Mouse (Mus musculus) MEL (cell line): Measurements from ENCODE around the gene Rprd1b. TPM values are rescaled to one million over a fixed set of nuclear protein-coding genes. Genes with fewer than 3 reads are reported as not detected.

Source experiments
- DNase-seq: peaks from one replicate; pipeline ENCODE4 v3.0.0; 2011; ENCODE audit warnings: low read depth, low spot score
- H3K27ac ChIP-seq: 2 replicates; pipeline ENCODE4 v1.5.1; 2012; ENCODE audit warnings: low read depth, mild to moderate bottlenecking, control low read depth, low read length, moderate library complexity; ENCODE audit not compliant: control insufficient read depth
- H3K27me3 ChIP-seq, 2 experiments: fragments of 150-350 bp in 1 of 2; sonication (generic) in 1 of 2; 2 replicates each; pipeline ENCODE4 v1.6.1; 2012; ENCODE audit warnings: low read length in 2 of 2, mild to moderate bottlenecking in 2 of 2, improper control_type of control experiment in 1 of 2, moderate library complexity in 1 of 2; ENCODE audit not compliant: insufficient read depth in 2 of 2, control insufficient read depth in 1 of 2
- H3K36me3 ChIP-seq, 2 experiments: 2 replicates each; pipeline ENCODE4 v1.6.1; 2012 to 2014; ENCODE audit warnings: low read length in 2 of 2, improper control_type of control experiment in 1 of 2, inconsistent platforms in 1 of 2, mild to moderate bottlenecking in 1 of 2; ENCODE audit not compliant: insufficient read depth in 2 of 2, control insufficient read depth in 1 of 2
- H3K4me1 ChIP-seq, 2 experiments: fragments of 150-350 bp in 1 of 2; sonication (generic) in 1 of 2; 2 replicates each; pipeline ENCODE4 v1.6.1; 2012; ENCODE audit warnings: low read length in 2 of 2, improper control_type of control experiment in 1 of 2, mild to moderate bottlenecking in 1 of 2; ENCODE audit not compliant: insufficient read depth in 2 of 2, control insufficient read depth in 1 of 2
- H3K4me3 ChIP-seq, 2 experiments: fragments of 150-350 bp in 1 of 2; sonication (generic) in 1 of 2; 2 replicates each; pipeline ENCODE4 v1.5.1; 2012; ENCODE audit warnings: low read depth in 2 of 2, low read length in 2 of 2, mild to moderate bottlenecking in 2 of 2, moderate library complexity in 2 of 2, control low read depth in 1 of 2, improper control_type of control experiment in 1 of 2; ENCODE audit not compliant: control insufficient read depth in 1 of 2, insufficient read depth in 1 of 2
- H3K79me2 ChIP-seq: 2 replicates; pipeline ENCODE4 v1.6.1; 2012; ENCODE audit warnings: mild to moderate bottlenecking, low read length, moderate library complexity; ENCODE audit not compliant: control insufficient read depth, poor library complexity, insufficient read depth
- H3K9ac ChIP-seq: 2 replicates; pipeline ENCODE4 v1.6.1; 2012; ENCODE audit warnings: low read depth, mild to moderate bottlenecking, control low read depth, low read length, moderate library complexity; ENCODE audit not compliant: control insufficient read depth, poor library complexity, severe bottlenecking
- H3K9me3 ChIP-seq: fragments of 150-350 bp; sonication (generic); replicated peaks from 2 replicates; pipeline ENCODE4 v1.6.1; 2012; ENCODE audit warnings: mild to moderate bottlenecking, low read length, improper control_type of control experiment, moderate library complexity; ENCODE audit not compliant: insufficient read depth
- CHD2 ChIP-seq: IDR thresholded peaks from 2 replicates; pipeline ENCODE4 v1.6.1; 2011; ENCODE audit warnings: low read length, improper control_type of control experiment
- CTCF ChIP-seq, 3 experiments: IDR thresholded peaks in 2 of 3; conservative IDR thresholded peaks in 1 of 3; 2 replicates each; pipeline ENCODE4 v1.5.1; 2011 to 2012; ENCODE audit warnings: low read length in 3 of 3, low read depth in 2 of 3, mild to moderate bottlenecking in 2 of 3, improper control_type of control experiment in 1 of 3, inconsistent platforms in 1 of 3, mixed read lengths in 1 of 3, moderate library complexity in 1 of 3; ENCODE audit not compliant: control insufficient read depth in 1 of 3, insufficient read depth in 1 of 3, poor library complexity in 1 of 3, severe bottlenecking in 1 of 3
- EP300 ChIP-seq, 2 experiments: IDR thresholded peaks; 2 replicates each; pipeline ENCODE4 v1.6.1; 2011; ENCODE audit warnings: improper control_type of control experiment in 2 of 2, low read length in 2 of 2, low read depth in 1 of 2, mild to moderate bottlenecking in 1 of 2
- ETS1 ChIP-seq: IDR thresholded peaks from 2 replicates; pipeline ENCODE4 v1.6.1; 2012; ENCODE audit warnings: low read depth, mild to moderate bottlenecking, inconsistent platforms, low read length, improper control_type of control experiment, moderate library complexity
- GABPA ChIP-seq: IDR thresholded peaks from 2 replicates; pipeline ENCODE4 v1.6.1; 2012; ENCODE audit warnings: low read depth, mild to moderate bottlenecking, inconsistent platforms, low read length, improper control_type of control experiment, moderate library complexity
- GATA1 ChIP-seq: IDR thresholded peaks from 2 replicates; pipeline ENCODE4 v1.6.1; 2011; ENCODE audit warnings: low read depth, low read length, improper control_type of control experiment
- JUND ChIP-seq: IDR thresholded peaks from 2 replicates; pipeline ENCODE4 v1.6.1; 2011; ENCODE audit warnings: low read depth, mild to moderate bottlenecking, improper control_type of control experiment, low read length
- MAZ ChIP-seq: IDR thresholded peaks from 2 replicates; pipeline ENCODE4 v1.6.1; 2012; ENCODE audit warnings: low read depth, mild to moderate bottlenecking, inconsistent platforms, low read length, improper control_type of control experiment
- MEF2A ChIP-seq: IDR thresholded peaks from 2 replicates; pipeline ENCODE4 v1.6.1; 2014; ENCODE audit warnings: low read depth, mild to moderate bottlenecking, inconsistent platforms, low read length, improper control_type of control experiment; ENCODE audit not compliant: poor library complexity, insufficient replicate concordance, severe bottlenecking; ENCODE audit errors: extremely low read depth
- MYB ChIP-seq: IDR thresholded peaks from 2 replicates; pipeline ENCODE4 v1.6.1; 2011; ENCODE audit warnings: mild to moderate bottlenecking, low read depth, low read length, improper control_type of control experiment
- MYC ChIP-seq: IDR thresholded peaks from 2 replicates; pipeline ENCODE4 v1.6.1; 2011; ENCODE audit warnings: low read depth, mild to moderate bottlenecking, low read length, improper control_type of control experiment, moderate library complexity
- NRF1 ChIP-seq: IDR thresholded peaks from 2 replicates; pipeline ENCODE4 v1.6.1; 2014; ENCODE audit warnings: low read depth, mild to moderate bottlenecking, inconsistent platforms, low read length, improper control_type of control experiment, moderate library complexity; ENCODE audit not compliant: poor library complexity, insufficient read depth, severe bottlenecking
- POLR2A ChIP-seq, 2 experiments: IDR thresholded peaks; 2 replicates each; pipeline ENCODE4 v1.6.1; 2011 to 2012; ENCODE audit warnings: low read length in 2 of 2, mild to moderate bottlenecking in 2 of 2, control low read depth in 1 of 2, improper control_type of control experiment in 1 of 2, low read depth in 1 of 2, moderate library complexity in 1 of 2; ENCODE audit not compliant: control insufficient read depth in 1 of 2, insufficient read depth in 1 of 2, poor library complexity in 1 of 2
- POLR2AphosphoS2 ChIP-seq: IDR thresholded peaks from 2 replicates; pipeline ENCODE4 v1.6.1; 2011; ENCODE audit warnings: low read length, improper control_type of control experiment
- POLR2AphosphoS5 ChIP-seq: IDR thresholded peaks from 2 replicates; pipeline ENCODE4 v1.6.1; 2012; ENCODE audit warnings: low read depth, borderline replicate concordance, mild to moderate bottlenecking, inconsistent platforms, low read length, moderate library complexity, mixed read lengths
- RCOR1 ChIP-seq: IDR thresholded peaks from 2 replicates; pipeline ENCODE4 v1.6.1; 2012; ENCODE audit warnings: low read depth, mild to moderate bottlenecking, inconsistent platforms, low read length, improper control_type of control experiment
- TAL1 ChIP-seq: IDR thresholded peaks from 2 replicates; pipeline ENCODE4 v1.6.1; 2012; ENCODE audit warnings: mild to moderate bottlenecking, inconsistent platforms, low read length, moderate library complexity, mixed read lengths
- TBP ChIP-seq: IDR thresholded peaks from 2 replicates; pipeline ENCODE4 v1.8.0; 2011; ENCODE audit warnings: low read depth, low read length, improper control_type of control experiment
- ZC3H11A ChIP-seq: IDR thresholded peaks from 2 replicates; pipeline ENCODE4 v1.6.1; 2012; ENCODE audit warnings: low read depth, mild to moderate bottlenecking, inconsistent platforms, low read length, improper control_type of control experiment
- ZKSCAN1 ChIP-seq: IDR thresholded peaks from 2 replicates; pipeline ENCODE4 v1.6.1; 2012; ENCODE audit warnings: low read depth, mild to moderate bottlenecking, inconsistent platforms, low read length, improper control_type of control experiment, moderate library complexity
- ZNF384 ChIP-seq: IDR thresholded peaks from 2 replicates; pipeline ENCODE4 v1.6.1; 2012; ENCODE audit warnings: low read depth, mild to moderate bottlenecking, inconsistent platforms, low read length, improper control_type of control experiment
- polyA plus RNA-seq, 2 experiments: library from polyadenylated mRNA; stranded (reverse) in 1 of 2; unstranded in 1 of 2; fragments of >175 nt in 1 of 2; fragments of >200 nt in 1 of 2; gene quantifications; 2 replicates each; pipeline versions ENCODE4 v1.2.1 to v1.2.4; 2012; ENCODE audit warnings: low replicate concordance in 2 of 2, low read depth in 1 of 2; ENCODE audit not compliant: insufficient read length in 2 of 2, insufficient read depth in 1 of 2, missing spikeins in 1 of 2
- total RNA-seq: library from RNA; depleted of rRNA; stranded (reverse); fragments of 300-350 nt; gene quantifications from 2 replicates; pipeline ENCODE4 v1.2.3, GENCODE M21; 2012

The Rprd1b gene
- total and polyA plus RNA-seq, 3 experiments = 14.2 to 35.1 TPM; not detected in 1

DNA sequence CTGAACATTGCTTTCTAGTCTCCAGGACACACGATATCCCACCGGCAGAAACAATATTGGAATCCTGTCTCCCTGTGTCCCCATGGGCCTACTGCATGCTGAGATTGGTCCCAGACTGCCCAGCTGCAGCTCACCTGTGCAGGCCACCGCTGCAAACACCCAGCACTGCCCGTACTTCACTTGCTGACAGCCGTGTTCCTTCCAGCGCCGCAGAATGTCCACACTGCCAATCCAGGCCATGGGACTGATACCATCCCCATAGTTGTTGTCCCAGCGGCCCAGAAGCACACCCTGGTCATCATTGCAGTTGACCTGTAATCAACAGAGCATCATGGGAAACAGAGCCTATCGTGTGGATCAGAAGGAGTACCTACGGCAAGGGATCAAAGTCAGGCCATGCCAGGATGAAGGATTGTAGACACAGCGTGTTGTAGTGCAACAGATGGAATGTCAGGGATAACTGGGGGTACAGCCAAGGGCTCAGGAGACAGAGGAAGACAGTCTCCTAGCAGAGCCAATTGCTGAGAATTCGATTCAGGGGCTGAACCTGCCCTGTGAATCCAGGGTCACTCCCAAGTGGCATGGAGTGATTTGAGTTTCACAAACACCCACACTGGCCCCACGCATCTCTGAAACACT is 103.0 kb downstream of the Rprd1b start:
- DNase-seq = no peak
- no peak overlapping the region for H3K4me3 ChIP-seq
- no peak for TF ChIP-seq GATA1
- no peak for TF ChIP-seq ZNF384
- TF ChIP-seq ZC3H11A = no peak
- no peak for TF ChIP-seq NRF1
- no peak for TF ChIP-seq EP300 (IDR thresholded peaks at IDR 0.05; ENCODE audit: low read depth in 1 of 2, low read length in 2 of 2)
- no peak for TF ChIP-seq GABPA
- no peak for TF ChIP-seq ZKSCAN1
- TF ChIP-seq POLR2A (IDR thresholded peaks at IDR 0.05; ENCODE audit: control insufficient read depth in 1 of 2, insufficient read depth in 1 of 2, low read depth in 1 of 2, low read length in 2 of 2, poor library complexity in 1 of 2) = no peak
- TF ChIP-seq MEF2A = no peak
- TF ChIP-seq, all 39 proteins: peak for 0
- Histone ChIP-seq H3K79me2 (no peaks in the 10 kb centered on the region), H3K9me3 (no peaks in the 10 kb centered on the region), H3K27ac (no peak overlapping the region), H3K4me1 (no peaks in the 10 kb centered on the region), H3K9ac (no peak overlapping the region), H3K36me3 (no peaks in the 10 kb centered on the region), H3K27me3 (no peaks in the 10 kb centered on the region)

DNA sequence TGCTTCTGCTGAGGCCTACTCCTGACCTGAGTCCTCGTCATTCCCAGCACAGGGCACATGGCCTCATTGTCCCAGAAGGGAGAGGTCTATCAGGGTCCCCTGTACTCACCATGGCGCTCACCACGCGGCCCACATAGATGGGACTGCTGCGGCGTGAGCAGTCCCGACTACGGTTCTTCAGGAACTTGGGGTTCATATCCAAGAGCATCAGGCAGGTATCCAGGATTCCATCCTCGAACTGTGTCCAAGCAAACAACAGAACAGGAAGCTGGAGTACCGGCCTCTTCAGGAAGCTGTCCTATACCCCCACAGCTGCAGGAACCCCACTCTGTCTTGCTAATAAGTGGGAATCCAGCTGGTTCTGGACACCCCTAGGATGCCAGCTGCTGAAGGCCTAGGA is 104.0 kb downstream of the Rprd1b start:
- H3K9ac ChIP-seq = no peak overlapping the region
- no peaks in the 10 kb centered on the region for H3K4me1 ChIP-seq
- no peaks in the 10 kb centered on the region for H3K36me3 ChIP-seq
- no peak overlapping the region for H3K27ac ChIP-seq
- no peaks in the 10 kb centered on the region for H3K27me3 ChIP-seq
- no peak for TF ChIP-seq NRF1
- TF ChIP-seq ZC3H11A = no peak
- TF ChIP-seq CTCF (IDR thresholded peaks at IDR 0.05 in 2 of 3, conservative IDR thresholded peaks at IDR 0.05 in 1 of 3; ENCODE audit: control insufficient read depth in 1 of 3, insufficient read depth in 1 of 3, low read depth in 2 of 3, low read length in 3 of 3, poor library complexity in 1 of 3, severe bottlenecking in 1 of 3) = no peak
- TF ChIP-seq EP300 (IDR thresholded peaks at IDR 0.05; ENCODE audit: low read depth in 1 of 2, low read length in 2 of 2) = no peak
- TF ChIP-seq JUND = no peak
- TF ChIP-seq POLR2AphosphoS5 = no peak
- TF ChIP-seq CHD2 = no peak
- TF ChIP-seq ETS1 = no peak
- TF ChIP-seq MYC = no peak
- no peak overlapping the region for H3K4me3 ChIP-seq
- H3K79me2 ChIP-seq = no peaks in the 10 kb centered on the region
- no peaks in the 10 kb centered on the region for H3K9me3 ChIP-seq
- DNase-seq = no peak

- Histone ChIP-seq H3K27ac (no peak overlapping the region), H3K9ac (no peak overlapping the region), H3K4me3 (no peak overlapping the region), H3K79me2 (no peaks in the 10 kb centered on the region), H3K27me3 (no peaks in the 10 kb centered on the region), H3K4me1 (no peaks in the 10 kb centered on the region), H3K36me3 (no peaks in the 10 kb centered on the region), H3K9me3 (no peaks in the 10 kb centered on the region)
- TF ChIP-seq POLR2A (IDR thresholded peaks at IDR 0.05; ENCODE audit: control insufficient read depth in 1 of 2, insufficient read depth in 1 of 2, low read depth in 1 of 2, low read length in 2 of 2, poor library complexity in 1 of 2) = no peak
- TF ChIP-seq POLR2AphosphoS2 = no peak
- TF ChIP-seq POLR2AphosphoS5 = no peak
- no peak for TF ChIP-seq ZC3H11A
- TF ChIP-seq MYC = no peak
- TF ChIP-seq ZNF384 = no peak
- no peak for TF ChIP-seq MEF2A
- TF ChIP-seq MAZ = no peak
- TF ChIP-seq CTCF (IDR thresholded peaks at IDR 0.05 in 2 of 3, conservative IDR thresholded peaks at IDR 0.05 in 1 of 3; ENCODE audit: control insufficient read depth in 1 of 3, insufficient read depth in 1 of 3, low read depth in 2 of 3, low read length in 3 of 3, poor library complexity in 1 of 3, severe bottlenecking in 1 of 3) = no peak
- TF ChIP-seq RCOR1 = no peak
- no peak for TF ChIP-seq ETS1
- no peak for TF ChIP-seq MYB
- TF ChIP-seq TBP = no peak
- no peak for TF ChIP-seq CHD2
- TF ChIP-seq GABPA = no peak
- no peak for TF ChIP-seq TAL1
- DNase-seq = no peak
These were observed 104.8 kb downstream of the Rprd1b start for GRCm38 (mm10) chr2:158133050-158133449.
